Mouse (Mus musculus) spleen, adult 10 weeks (tissue): ENCODE results near the gene Zfp94. TPM values are rescaled to one million over a fixed set of nuclear protein-coding genes. Genes with fewer than 3 reads are reported as not detected.

Source experiments
- polyA plus RNA-seq: library from polyadenylated mRNA; stranded (reverse); fragments of 350-450 nt; fragmentation: Illumina TruSeq; extraction: RNeasy Lipid Tissue Mini Kit (QIAGEN cat#74804); gene quantifications from one replicate; pipeline ENCODE4 v1.2.3, GENCODE M21; 2015; ENCODE audit warnings: low replicate concordance; ENCODE audit not compliant: insufficient read depth

Zfp94 gene
- 9.0 TPM for polyA plus RNA-seq

DNA sequence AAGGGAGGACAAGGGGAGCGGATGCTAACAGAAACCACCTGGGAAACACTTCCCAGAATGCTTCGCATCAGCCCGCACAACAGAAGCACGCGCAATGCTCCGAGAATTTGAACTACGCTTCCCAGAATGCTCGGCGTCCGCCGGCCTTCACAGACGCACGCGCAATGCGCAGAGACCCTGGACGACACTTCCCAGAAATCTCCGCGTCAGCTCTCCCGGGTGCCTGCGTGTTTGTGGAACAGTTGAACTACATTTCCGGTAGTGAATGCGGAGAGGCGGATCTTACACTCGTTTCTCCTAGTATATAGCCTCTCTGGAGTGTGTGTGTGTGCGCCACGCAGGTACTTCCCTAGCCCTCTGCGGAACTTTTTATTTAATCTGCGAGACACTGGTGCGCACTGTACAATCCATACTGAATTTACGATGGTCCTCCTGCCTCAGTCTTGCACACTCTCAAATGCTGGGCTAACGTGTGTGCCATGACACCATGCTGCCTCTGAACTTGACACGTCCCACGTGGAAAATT is at the start of gene Zfp94:
Gene Zfp94 (minus strand): TSS at position 100 of the 526 bp plus-strand sequence.

DNA sequence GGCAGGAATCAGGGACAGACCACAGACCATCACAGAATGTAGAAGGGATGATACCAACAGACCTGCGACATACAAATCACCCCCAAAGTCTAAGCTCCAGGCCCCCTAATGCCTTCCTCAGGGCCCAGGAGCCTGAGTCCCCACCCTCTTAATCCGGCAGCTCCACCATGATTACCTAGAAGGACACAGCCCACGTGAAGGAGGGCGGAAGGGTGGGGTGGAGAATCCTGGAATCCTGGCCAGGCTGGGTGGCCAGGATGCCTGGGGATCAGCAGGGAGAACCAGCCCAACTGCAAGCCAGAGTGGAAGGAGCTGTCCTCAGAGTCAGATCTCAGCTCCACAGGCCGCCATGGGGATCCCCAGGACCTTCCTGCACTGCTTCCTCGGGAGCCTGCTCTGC is 32.4 kb upstream of the Zfp94 start, which contains the start of gene Lypd5:
Gene Lypd5 (plus strand): TSS at position 301 of the 400 bp plus-strand sequence.

DNA sequence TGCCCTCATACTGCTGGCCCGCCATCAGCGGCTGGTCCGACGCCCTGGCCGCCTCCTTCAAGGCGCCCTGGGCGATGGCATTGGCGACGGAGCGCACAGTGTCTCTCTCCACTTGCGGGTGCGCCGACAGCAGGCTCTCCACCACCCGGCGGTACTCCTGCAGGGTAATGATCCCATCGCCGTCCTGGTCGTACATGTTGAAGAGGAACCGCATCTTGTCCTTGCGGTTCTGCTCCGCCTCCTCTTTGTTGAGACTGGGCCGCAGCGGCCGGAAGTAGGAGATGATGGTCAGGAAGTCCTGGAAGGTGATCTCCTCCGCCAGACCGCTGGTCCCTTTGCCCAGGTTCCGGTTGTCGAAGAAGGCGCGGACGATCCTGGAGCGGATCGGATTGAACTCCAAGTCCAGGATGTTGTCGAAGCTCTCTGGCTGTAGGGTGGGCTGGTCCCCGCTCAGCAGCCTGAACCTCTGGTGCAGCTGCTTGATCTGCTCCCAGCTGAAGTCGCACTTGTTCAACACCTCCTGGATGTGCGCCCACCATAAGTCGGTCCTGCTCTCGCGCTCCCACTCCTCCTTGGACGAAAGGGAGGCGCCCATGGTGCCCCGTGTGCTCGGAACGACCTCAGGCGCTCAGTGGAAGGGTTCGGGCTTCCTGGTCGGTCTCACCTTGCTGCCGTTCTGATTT is 17.0 kb upstream of the Zfp94 start, which contains the start of gene Tescl:
Gene Tescl (minus strand): TSS at position 633 of the 683 bp plus-strand sequence.

DNA sequence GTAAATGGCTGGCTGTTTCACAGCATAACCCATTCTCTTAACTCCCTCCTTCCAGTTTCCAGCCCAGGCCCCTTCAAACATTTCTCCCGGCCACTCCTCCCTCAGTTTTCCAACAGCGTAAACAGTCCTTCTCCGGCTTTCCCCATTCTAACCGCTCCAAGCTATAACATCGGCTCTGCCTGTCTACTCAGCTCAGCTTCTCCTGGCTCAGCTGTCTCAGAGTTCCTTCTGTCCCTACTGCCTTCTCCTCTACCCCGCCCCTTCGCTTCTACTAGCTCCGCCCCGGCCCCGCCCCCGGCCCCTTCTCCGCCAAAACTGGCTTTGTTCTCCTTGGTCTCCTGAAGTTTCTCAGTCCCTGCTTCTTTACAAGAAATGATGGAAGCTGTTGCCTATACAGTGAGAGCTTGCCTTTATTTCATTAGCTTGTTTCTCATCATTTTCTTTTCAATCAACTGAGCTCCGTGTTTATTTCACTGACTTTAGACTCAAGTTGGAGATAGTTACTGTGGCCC is 15.6 kb downstream of the Zfp94 start, which contains the start of gene Zfp61:
Gene Zfp61 (minus strand): TSS at position 462 of the 512 bp plus-strand sequence.

DNA sequence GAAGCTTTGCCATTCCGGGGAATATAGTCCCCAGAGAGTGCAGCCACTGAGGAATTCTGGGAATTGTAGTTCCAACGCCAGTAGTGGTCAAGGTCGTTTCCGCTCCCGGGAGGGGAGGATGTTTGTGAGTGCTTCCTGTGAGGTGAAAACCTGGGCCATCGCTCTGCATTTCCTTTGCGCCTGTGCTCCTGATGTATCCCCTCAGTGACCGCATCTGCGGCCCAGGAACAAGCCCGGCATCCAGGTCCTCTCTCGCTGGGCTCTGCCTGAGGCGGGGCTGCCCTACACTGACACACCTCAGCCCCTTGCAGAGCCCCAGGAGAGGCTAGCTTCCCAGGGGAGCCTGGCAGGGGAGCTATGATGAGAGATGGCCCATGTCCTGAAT is 46.2 kb downstream of the Zfp94 start, which contains the start of gene Zfp93:
Gene Zfp93 (plus strand): TSS at position 133 of the 385 bp plus-strand sequence.

DNA sequence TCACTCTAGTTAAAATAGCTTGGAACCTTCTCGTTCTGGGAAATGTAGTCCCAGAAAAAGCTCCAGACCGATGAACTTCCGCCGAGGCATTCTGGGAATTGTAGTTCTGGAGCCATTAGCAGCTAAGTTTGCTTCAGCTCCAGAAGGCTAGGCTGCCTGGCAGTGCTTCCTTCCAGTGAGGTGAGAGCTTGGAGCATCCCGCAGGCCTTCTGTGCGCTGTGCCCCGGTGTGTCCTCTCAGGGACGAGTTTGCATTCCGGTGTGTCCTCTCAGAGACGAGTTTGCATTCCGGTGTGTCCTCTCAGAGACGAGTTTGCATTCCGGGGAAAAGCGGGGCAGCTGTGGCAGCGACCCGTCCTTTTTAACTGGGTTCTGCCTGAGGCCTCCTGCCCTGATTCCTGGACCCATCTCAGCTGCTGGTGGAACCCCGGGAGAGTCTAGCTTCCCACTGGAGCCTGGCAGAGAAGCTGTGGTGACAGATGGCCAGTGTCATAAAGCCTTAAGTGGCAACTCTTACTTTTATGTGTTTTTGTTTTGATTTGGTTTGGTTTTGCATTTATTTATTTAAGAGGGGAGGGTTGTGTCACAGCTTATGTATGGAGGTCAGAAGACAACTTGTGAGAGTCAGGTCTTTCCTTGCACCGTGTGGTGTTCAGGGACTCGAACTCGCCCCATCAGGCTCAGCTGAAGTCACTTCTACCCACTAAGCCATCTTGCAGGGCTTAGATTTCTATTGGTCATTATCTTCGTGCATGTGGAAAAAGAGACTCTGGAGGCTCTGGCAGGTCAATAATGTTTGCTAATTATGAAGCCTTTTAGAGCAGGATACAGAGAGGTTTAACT is 61.6 kb downstream of the Zfp94 start, which contains the start of gene Zfp108:
Gene Zfp108 (plus strand): TSS at position 162 of the 842 bp plus-strand sequence.

Other genes starting within 250 kb of the Zfp94 start
- gene Zfp180, start 234.7 kb downstream of the Zfp94 start, polyA plus RNA-seq, result 25.4 TPM
- gene Zfp112, start 204.4 kb downstream of the Zfp94 start, polyA plus RNA-seq, result 1.9 TPM
- 11.2 TPM for gene Zfp235, start 182.5 kb downstream of the Zfp94 start, polyA plus RNA-seq
- gene Zfp114, start 141.6 kb downstream of the Zfp94 start, polyA plus RNA-seq, result 0.37 TPM
- 4.2 TPM for gene Zfp111, start 105.2 kb downstream of the Zfp94 start, polyA plus RNA-seq
- 3.5 TPM for gene Zfp109, start 79.1 kb downstream of the Zfp94 start, polyA plus RNA-seq
- gene Zfp108, start 61.9 kb downstream of the Zfp94 start, polyA plus RNA-seq, result 0.94 TPM
- 1.8 TPM for gene Zfp93, start 46.2 kb downstream of the Zfp94 start, polyA plus RNA-seq
- 13.9 TPM for gene Zfp61, start 15.4 kb downstream of the Zfp94 start, polyA plus RNA-seq
- not detected for gene Tescl, start 17.3 kb upstream of the Zfp94 start, polyA plus RNA-seq
- not detected for gene Lypd5, start 32.5 kb upstream of the Zfp94 start, polyA plus RNA-seq
- gene Kcnn4, start 53.6 kb upstream of the Zfp94 start, polyA plus RNA-seq, result 13.3 TPM
- gene Smg9, start 83.0 kb upstream of the Zfp94 start, polyA plus RNA-seq, result 16.9 TPM
- gene Irgc1, start 135.6 kb upstream of the Zfp94 start, polyA plus RNA-seq, result 0.62 TPM
- gene Plaur, start 145.8 kb upstream of the Zfp94 start, polyA plus RNA-seq, result 27.2 TPM
- gene Cadm4, start 165.4 kb upstream of the Zfp94 start, polyA plus RNA-seq, result 5.0 TPM
- 0.29 TPM for gene Zfp428, start 190.3 kb upstream of the Zfp94 start, polyA plus RNA-seq
- gene AC161166.1, start 195.8 kb upstream of the Zfp94 start, polyA plus RNA-seq, result not detected
- 11.9 TPM for gene Irgq, start 214.0 kb upstream of the Zfp94 start, polyA plus RNA-seq
- gene Pinlyp, start 229.5 kb upstream of the Zfp94 start, polyA plus RNA-seq, result not detected
- 31.9 TPM for gene Xrcc1, start 229.6 kb upstream of the Zfp94 start, polyA plus RNA-seq